Mouse (Mus musculus) splenic B cell, adult 2 months (primary cell): ENCODE results near the gene Gm20388.

Experiments used
- DNase-seq: peaks from one replicate; pipeline ENCODE4 v3.0.0-alpha.2; 2011; ENCODE audit warnings: low read depth, low spot score
- H3K27me3 ChIP-seq: 2 replicates; pipeline ENCODE4 v1.6.1; 2012; ENCODE audit warnings: mild to moderate bottlenecking, low read length, moderate library complexity, mixed read lengths; ENCODE audit not compliant: control insufficient read depth, poor library complexity, insufficient read depth, severe bottlenecking
- H3K36me3 ChIP-seq: 2 replicates; pipeline ENCODE4 v1.6.1; 2012; ENCODE audit warnings: mild to moderate bottlenecking, low read length, moderate library complexity, mixed read lengths; ENCODE audit not compliant: control insufficient read depth, poor library complexity, insufficient read depth, severe bottlenecking

The Gm20388 gene

GRCm38 (mm10) chr8:120896203-120896602 lies 985.6 kb downstream of the Gm20388 start:
- no peaks in the 10 kb centered on the region for H3K36me3 ChIP-seq
- DNase-seq = no peak
- no peaks in the 10 kb centered on the region; the same call in 1 of the 2 replicates for H3K27me3 ChIP-seq

DNA sequence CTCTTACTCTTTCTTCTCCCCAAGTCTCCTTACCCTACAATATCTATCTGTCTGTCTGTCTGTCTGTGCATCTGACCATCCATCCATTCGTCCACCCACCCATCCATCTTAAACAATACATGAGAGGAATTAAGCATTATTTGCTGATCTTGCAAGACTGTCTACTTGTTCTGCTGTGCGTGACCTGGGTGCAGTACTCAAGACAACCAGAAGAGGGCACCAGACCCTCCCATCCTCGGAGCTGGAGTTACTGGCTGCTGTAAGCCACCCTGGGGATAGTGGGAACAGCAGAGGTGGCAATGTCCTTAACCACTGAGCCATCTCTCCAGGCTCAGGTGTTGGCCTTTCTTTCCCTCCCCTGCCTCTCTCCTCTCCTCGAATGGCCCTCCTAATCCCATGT lies 987.4 kb downstream of the Gm20388 start:
- no peaks in the 10 kb centered on the region; the same call in 1 of the 2 replicates for H3K27me3 ChIP-seq
- no peaks in the 10 kb centered on the region for H3K36me3 ChIP-seq
- DNase-seq = peak; percentile 43

- no peak for DNase-seq
- no peaks in the 10 kb centered on the region; the same call in 1 of the 2 replicates for H3K27me3 ChIP-seq
- no peaks in the 10 kb centered on the region for H3K36me3 ChIP-seq
Observed at GRCm38 (mm10) chr8:120898828-120899407, 988.3 kb downstream of the Gm20388 start.

GRCm38 (mm10) chr8:120902346-120902745 lies 991.7 kb downstream of the Gm20388 start:
- no peak for DNase-seq
- Histone ChIP-seq H3K36me3 (no peaks in the 10 kb centered on the region), H3K27me3 (no peaks in the 10 kb centered on the region; the same call in 1 of the 2 replicates)

DNA sequence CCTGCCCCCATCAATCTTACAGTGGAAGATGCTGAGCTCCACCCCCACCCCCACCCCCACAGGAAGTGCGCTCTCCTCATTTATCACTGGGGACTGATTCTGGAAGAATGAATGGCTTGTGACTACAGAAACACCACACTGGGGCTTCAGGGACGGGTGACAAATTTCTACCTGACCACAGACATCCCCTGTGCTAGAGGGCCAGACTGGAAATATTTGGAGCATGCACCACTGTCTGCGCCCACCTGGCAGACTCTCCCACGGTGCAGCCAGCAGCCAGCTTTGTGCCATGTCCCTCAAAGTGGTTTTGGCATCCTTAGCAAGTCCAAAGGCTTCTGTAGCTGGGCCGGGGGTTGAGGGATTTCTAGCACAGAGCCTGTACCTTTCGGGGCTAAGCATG lies 997.0 kb downstream of the Gm20388 start:
- no peak for DNase-seq
- H3K27me3 ChIP-seq = no peaks in the 10 kb centered on the region
- no peaks in the 10 kb centered on the region for H3K36me3 ChIP-seq

DNA sequence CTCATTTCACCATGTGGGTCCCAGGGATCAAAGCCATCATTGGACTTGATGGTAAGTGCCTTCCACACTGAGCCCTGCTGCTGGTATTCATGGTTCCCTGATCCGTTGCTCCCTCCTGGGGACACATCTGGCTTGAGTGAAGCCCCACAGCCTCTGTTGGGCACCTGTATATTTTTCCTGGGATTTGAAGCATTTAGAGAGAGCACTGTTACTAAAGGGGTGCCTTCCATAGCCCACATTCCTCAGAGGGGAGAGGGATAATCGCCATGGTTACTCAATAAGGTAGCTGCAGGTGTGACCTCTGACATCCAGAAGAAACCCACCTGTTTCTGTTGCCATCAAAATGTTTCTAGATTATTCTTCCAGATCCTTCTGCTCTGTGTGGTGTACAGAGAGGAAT lies 1000.3 kb downstream of the Gm20388 start:
- DNase-seq = no peak
- H3K27me3 ChIP-seq = no peaks in the 10 kb centered on the region
- H3K36me3 ChIP-seq = no peaks in the 10 kb centered on the region

GRCm38 (mm10) chr8:120912463-120912862 lies 1001.8 kb downstream of the Gm20388 start:
- no peak for DNase-seq

GRCm38 (mm10) chr8:120916831-120917435 lies 1006.3 kb downstream of the Gm20388 start:
- no peaks in the 10 kb centered on the region for H3K36me3 ChIP-seq
- no peaks in the 10 kb centered on the region for H3K27me3 ChIP-seq
- DNase-seq = no peak

More at GRCm38 (mm10) chr8:120912463-120912862, 1001.8 kb downstream of the Gm20388 start:
- Histone ChIP-seq H3K27me3 (no peaks in the 10 kb centered on the region), H3K36me3 (no peaks in the 10 kb centered on the region)

DNA sequence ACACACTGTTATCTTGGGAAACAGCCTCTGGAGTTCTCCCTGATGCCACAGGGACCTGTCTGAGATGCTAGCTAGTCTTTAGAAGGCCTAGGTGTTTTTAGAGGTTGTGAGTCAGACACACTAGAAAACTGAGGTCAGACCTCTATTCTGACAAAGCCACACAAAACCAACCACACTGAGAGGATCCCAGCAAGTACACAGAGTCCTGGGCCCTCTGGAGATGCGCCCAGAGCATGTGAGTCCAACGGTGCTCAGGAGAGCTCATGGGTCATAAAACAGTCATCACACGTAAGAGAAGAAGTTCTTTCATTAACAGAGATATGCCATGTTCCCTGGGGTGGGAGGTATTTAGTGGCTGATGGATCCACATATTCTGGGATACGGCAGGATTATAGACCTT lies 1009.9 kb downstream of the Gm20388 start:
- no peaks in the 10 kb centered on the region for H3K36me3 ChIP-seq
- H3K27me3 ChIP-seq = no peaks in the 10 kb centered on the region
- DNase-seq = no peak

GRCm38 (mm10) chr8:120926201-120926600 lies 1015.6 kb downstream of the Gm20388 start:
- Histone ChIP-seq H3K36me3 (no peaks in the 10 kb centered on the region), H3K27me3 (no peaks in the 10 kb centered on the region)
- DNase-seq = no peak

DNA sequence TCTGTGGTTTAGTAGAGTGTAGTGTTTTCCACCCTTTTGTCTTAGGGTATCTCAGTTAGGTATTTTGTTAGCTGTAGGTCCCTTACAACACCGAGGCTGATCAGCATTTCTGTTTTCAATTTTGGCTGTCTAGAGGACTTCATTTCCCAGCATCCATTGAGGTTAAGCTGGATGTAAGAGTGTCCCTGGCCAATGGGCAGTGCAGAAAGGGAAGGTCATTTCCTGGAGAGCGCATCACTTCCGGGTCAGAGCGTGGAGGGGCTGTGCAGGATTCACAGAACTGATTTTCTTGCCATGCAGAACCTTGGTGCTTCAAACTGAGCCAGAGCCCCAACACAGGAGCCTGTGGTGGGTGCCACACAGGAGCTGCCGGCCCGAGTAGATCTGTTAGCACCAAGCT lies 1017.4 kb downstream of the Gm20388 start:
- DNase-seq = no peak
- H3K27me3 ChIP-seq = no peaks in the 10 kb centered on the region
- no peaks in the 10 kb centered on the region for H3K36me3 ChIP-seq

GRCm38 (mm10) chr8:120934596-120934995 lies 1024.0 kb downstream of the Gm20388 start:
- no peak for DNase-seq
- H3K27me3 ChIP-seq = no peaks in the 10 kb centered on the region
- no peaks in the 10 kb centered on the region for H3K36me3 ChIP-seq

DNA sequence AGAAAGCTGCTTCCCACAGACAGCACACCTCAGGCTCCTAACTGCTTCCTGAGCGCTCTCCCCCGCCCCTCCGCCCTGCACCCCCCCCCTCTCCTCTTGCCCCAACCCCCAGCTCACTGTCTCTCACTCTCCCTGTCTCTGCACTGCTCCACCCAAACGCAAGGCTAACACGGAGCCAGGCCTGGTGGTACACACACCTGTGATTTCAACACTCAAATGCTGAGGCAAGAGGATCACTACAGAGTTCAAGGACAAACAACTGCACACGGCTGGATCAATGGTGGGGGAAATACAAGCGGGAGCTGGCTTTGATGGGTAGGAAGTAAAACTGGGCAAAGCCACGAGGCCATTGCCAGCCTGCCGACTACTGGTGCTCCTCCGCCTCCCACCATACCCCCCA lies 1026.0 kb downstream of the Gm20388 start:
- H3K27me3 ChIP-seq = no peaks in the 10 kb centered on the region
- no peak for DNase-seq
- no peaks in the 10 kb centered on the region for H3K36me3 ChIP-seq

DNA sequence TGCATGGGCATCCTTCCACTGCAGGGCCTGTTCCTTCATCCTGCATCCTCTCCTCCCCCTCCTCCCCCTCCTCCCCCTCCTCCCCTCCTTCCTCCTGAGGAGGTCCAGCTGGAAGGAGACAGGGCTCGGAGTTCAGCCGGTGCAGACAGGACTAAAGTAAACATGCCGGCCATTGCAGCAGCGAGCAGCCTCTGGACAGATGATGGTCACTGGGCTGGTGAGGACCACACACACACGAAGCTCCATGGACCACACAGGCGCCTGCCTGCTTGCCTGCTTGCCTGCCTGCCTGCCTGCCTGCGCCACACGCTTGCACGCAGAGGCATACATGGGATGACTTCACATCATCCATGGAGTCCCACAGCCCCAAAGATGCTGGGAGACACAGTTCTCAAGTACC lies 1026.8 kb downstream of the Gm20388 start:
- no peak for DNase-seq
- H3K27me3 ChIP-seq = no peaks in the 10 kb centered on the region
- no peaks in the 10 kb centered on the region for H3K36me3 ChIP-seq

DNA sequence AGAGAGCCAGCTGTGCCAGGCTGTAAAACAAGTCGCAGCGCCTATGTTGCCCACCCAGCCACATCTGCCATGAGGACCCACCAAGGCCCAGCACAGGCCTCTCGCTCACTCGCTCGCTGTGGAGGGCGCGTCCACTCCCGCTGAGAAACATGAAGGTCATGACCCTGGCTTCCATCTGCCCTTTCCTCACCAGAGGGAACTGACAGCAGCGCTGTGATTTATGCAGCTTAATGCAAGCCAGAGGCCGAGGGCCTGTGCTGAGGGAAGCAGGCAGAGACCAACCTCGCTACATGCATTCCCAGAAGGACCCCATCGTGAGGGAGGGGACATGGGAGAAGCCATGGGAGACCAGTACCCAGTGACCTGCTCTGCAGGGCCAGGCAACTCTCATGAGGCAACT lies 1029.6 kb downstream of the Gm20388 start:
- no peak for DNase-seq
- Histone ChIP-seq H3K36me3 (no peaks in the 10 kb centered on the region), H3K27me3 (no peaks in the 10 kb centered on the region)

DNA sequence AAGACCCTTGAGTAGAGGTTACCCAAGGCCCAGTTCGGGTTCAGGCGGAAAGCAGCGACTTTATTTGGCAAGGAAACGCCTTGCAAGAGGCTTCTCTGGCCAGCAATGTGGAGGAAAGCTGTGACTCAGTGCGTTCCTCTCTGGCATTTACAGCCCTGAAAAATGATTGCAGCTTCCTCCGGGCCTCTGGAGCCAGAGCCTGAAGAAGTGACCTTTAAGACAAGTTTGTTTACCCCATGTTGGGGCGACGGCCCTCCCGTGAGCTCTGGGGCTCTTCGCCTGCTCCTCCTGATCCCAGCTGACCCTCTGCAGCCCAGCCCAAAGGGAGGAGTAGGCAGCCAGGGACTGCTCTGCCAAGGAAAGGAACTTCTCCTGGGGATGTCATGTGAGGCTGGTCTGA lies 1036.6 kb downstream of the Gm20388 start:
- no peak for DNase-seq
- H3K27me3 ChIP-seq = no peaks in the 10 kb centered on the region
- H3K36me3 ChIP-seq = no peaks in the 10 kb centered on the region
